Mouse (Mus musculus) intestine, embryonic 15.5 days (tissue): ENCODE results near the gene Gpx4. TPM values are rescaled to one million over a fixed set of nuclear protein-coding genes. Genes with fewer than 3 reads are reported as not detected.
A peak's percentile ranks its signal among the peaks of the same experiment; 100 is the strongest.

Source experiments
- ATAC-seq: fragments of 200-750 bp; cut with Nextera tagmentation; 2 replicates; pipeline ENCODE4 v1.8.0; 2017; ENCODE audit warnings: moderate TSS enrichment, moderate library complexity
- H3K27ac ChIP-seq: fragments of 300-500 bp; sonication (generic); 2 replicates; pipeline ENCODE4 v1.5.1; 2015; ENCODE audit warnings: mild to moderate bottlenecking, inconsistent platforms
- H3K27me3 ChIP-seq: fragments of 300-500 bp; sonication (generic); replicated peaks from 2 replicates; pipeline ENCODE4 v1.6.1; 2015; ENCODE audit warnings: inconsistent platforms
- H3K36me3 ChIP-seq: fragments of 300-500 bp; sonication (generic); 2 replicates; pipeline ENCODE4 v1.6.1; 2015; ENCODE audit warnings: inconsistent platforms
- H3K4me1 ChIP-seq: fragments of 300-500 bp; sonication (generic); replicated peaks from 2 replicates; pipeline ENCODE4 v1.6.1; 2015; ENCODE audit warnings: inconsistent platforms
- H3K4me2 ChIP-seq: fragments of 300-500 bp; sonication (generic); replicated peaks from 2 replicates; pipeline ENCODE4 v1.6.1; 2015; ENCODE audit warnings: mild to moderate bottlenecking, inconsistent platforms
- H3K4me3 ChIP-seq: fragments of 300-500 bp; sonication (generic); replicated peaks from 2 replicates; pipeline ENCODE4 v1.5.1; 2015; ENCODE audit warnings: inconsistent platforms
- H3K9ac ChIP-seq: fragments of 300-500 bp; sonication (generic); 2 replicates; pipeline ENCODE4 v1.6.1; 2015; ENCODE audit warnings: inconsistent platforms
- H3K9me3 ChIP-seq: fragments of 300-500 bp; sonication (generic); 2 replicates; pipeline ENCODE4 v1.6.1; 2016; ENCODE audit warnings: inconsistent platforms
- WGBS: fragments of 180-500 bp; shearing (Covaris S2); methylation state at CpG from one replicate; pipeline ENCODE4 v1.1.7; 2015; 5-methylcytosine and 5-hydroxymethylcytosine counted together
- polyA plus RNA-seq: library from polyadenylated mRNA; unstranded; fragments of >200 nt; fragmentation: Nextera tagmentation; extraction: Ambion mirVana; gene quantifications from 2 replicates; pipeline ENCODE4 v1.2.1, GENCODE M21; 2015

Gpx4 gene
- polyA plus RNA-seq, 1 experiment from 2014 or later, result 712 TPM

DNA sequence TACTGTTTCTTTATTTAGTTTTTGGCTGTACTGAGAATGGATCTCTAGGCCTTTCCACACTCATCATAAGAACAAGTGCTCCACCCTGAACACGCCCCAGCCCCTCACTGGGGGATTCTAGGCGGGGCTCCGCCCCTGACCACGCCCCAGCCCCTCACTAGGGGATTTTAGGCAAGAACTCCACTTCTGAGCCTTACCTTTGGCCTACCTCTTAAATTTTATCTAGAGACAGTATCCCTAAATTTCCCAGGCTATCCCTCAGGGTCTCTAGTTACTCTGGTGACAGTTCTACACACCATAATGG, 22.0 kb upstream of the Gpx4 start:
- Histone ChIP-seq H3K9me3 (no peaks in the 10 kb centered on the region), H3K36me3 (no peaks in the 10 kb centered on the region), H3K27me3 (no peaks in the 10 kb centered on the region), H3K9ac (no peak overlapping the region), H3K4me1 (peaks cover 19% of the 10 kb centered on the region; the same call in 1 of the 2 replicates), H3K4me2 (no peak overlapping the region), H3K27ac (no peak overlapping the region), H3K4me3 (no peak overlapping the region)
- no peak for ATAC-seq
- WGBS, result 45% methylated on average over 4 of the region's 4 CpGs

GRCm38 (mm10) chr10:80025463-80025862, 21.5 kb upstream of the Gpx4 start:
- no peaks in the 10 kb centered on the region for H3K36me3 ChIP-seq
- H3K4me2 ChIP-seq, result no peak overlapping the region
- no peak overlapping the region for H3K4me3 ChIP-seq
- 0 out of 2 replicates have a peak, but pooled peaks have one; percentile 5 for ATAC-seq
- no peak overlapping the region for H3K9ac ChIP-seq
- H3K27ac ChIP-seq, result no peak overlapping the region
- WGBS, result 73% methylated on average over 10 of the region's 10 CpGs
- no peaks in the 10 kb centered on the region for H3K9me3 ChIP-seq
- no peaks in the 10 kb centered on the region for H3K27me3 ChIP-seq
- peaks cover 19% of the 10 kb centered on the region; the same call in 1 of the 2 replicates for H3K4me1 ChIP-seq

GRCm38 (mm10) chr10:80025889-80026288, 21.1 kb upstream of the Gpx4 start:
- ATAC-seq, result peak; percentile 16; the same call in 1 of the 2 replicates
- no peak overlapping the region for H3K4me3 ChIP-seq
- no peak overlapping the region for H3K27ac ChIP-seq
- no peaks in the 10 kb centered on the region for H3K36me3 ChIP-seq
- peaks cover 19% of the 10 kb centered on the region; the same call in 1 of the 2 replicates for H3K4me1 ChIP-seq
- no peaks in the 10 kb centered on the region for H3K27me3 ChIP-seq
- no peak overlapping the region for H3K4me2 ChIP-seq
- no peak overlapping the region for H3K9ac ChIP-seq
- WGBS, result 61% methylated on average over 12 of the region's 12 CpGs
- no peaks in the 10 kb centered on the region for H3K9me3 ChIP-seq

DNA sequence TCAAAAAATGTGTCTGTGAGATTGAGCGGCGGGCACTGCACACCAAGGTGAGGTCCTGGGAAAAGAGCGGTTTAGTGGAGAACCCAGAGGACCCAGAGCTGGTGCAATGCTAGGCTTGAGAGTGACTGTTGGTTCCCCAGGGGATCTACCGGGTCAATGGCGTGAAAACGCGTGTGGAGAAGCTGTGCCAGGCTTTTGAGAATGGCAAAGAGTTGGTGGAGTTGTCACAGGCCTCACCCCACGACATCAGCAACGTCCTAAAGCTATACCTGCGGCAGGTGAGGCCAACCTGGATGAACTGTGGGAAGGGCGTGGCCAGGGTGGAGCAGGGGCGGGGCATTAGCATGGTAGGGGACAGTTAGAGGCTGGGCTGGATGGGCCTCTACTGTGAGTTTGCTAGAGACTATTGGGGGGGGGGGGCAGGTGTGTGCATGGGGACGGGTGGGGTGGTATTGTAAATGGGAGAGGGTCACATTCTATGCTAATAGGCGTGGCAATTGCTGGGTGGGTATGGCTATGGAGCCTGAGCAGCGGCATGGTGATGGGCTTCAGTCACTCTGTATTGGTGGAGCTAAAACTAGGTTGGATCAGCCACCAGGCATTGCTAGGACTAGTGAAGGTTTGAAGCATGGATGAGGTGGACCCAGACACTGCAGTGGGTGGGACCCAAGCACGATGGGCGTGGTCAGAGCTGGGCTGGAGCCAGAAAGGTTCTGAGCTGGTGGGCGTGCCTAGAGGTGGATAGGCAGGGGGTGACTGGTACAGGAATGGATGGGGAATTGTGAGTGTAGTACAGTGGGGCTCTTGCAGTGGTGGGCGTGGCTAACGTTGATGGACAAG, 19.1 kb upstream of the Gpx4 start:
- no peak overlapping the region for H3K9ac ChIP-seq
- H3K36me3 ChIP-seq, result no peaks in the 10 kb centered on the region
- 68% methylated on average over 20 of the region's 20 CpGs for WGBS
- H3K4me3 ChIP-seq, result no peak overlapping the region
- no peak overlapping the region for H3K4me2 ChIP-seq
- no peaks in the 10 kb centered on the region for H3K27me3 ChIP-seq
- H3K9me3 ChIP-seq, result no peaks in the 10 kb centered on the region
- ATAC-seq, result peak; percentile 50
- no peak overlapping the region for H3K27ac ChIP-seq
- H3K4me1 ChIP-seq, result peaks cover 29% of the 10 kb centered on the region

GRCm38 (mm10) chr10:80028521-80028846, 18.5 kb upstream of the Gpx4 start:
- Histone ChIP-seq H3K9ac (no peak overlapping the region), H3K27ac (no peak overlapping the region), H3K27me3 (no peaks in the 10 kb centered on the region), H3K4me1 (peaks cover 34% of the 10 kb centered on the region), H3K4me3 (no peak overlapping the region), H3K9me3 (no peaks in the 10 kb centered on the region), H3K4me2 (no peak overlapping the region), H3K36me3 (no peaks in the 10 kb centered on the region)
- no peak for ATAC-seq
- WGBS, result 93% methylated on average over 13 of the region's 13 CpGs

DNA sequence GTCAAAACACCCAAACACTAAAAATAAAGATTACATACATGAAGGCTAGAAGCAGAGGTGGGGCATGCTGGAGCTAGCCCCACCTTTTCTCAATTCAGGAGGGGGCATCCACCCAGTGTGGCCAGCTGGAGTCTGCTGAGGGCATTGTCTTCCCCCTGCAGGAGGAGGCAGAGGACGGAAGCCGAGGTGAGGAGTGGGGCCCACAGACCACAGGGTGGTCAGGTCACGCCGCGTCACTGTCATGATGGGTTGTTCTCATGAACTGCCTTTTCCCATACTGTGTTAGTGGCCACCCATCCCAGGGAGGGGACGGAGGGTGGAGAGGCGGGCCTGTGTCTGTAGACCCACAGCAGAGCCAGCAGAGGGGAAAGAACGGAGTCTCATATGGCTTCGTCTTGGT, 16.8 kb upstream of the Gpx4 start:
- 0 out of 2 replicates have a peak, but pooled peaks cover under 1% of the 10 kb centered on the region for H3K36me3 ChIP-seq
- no peaks in the 10 kb centered on the region for H3K9me3 ChIP-seq
- H3K27me3 ChIP-seq, result no peaks in the 10 kb centered on the region
- no peak overlapping the region for H3K4me2 ChIP-seq
- WGBS, result 90% methylated on average over 9 of the region's 9 CpGs
- no peak overlapping the region for H3K27ac ChIP-seq
- no peak for ATAC-seq
- H3K9ac ChIP-seq, result no peak overlapping the region
- no peak overlapping the region for H3K4me3 ChIP-seq
- H3K4me1 ChIP-seq, result peaks cover 38% of the 10 kb centered on the region

DNA sequence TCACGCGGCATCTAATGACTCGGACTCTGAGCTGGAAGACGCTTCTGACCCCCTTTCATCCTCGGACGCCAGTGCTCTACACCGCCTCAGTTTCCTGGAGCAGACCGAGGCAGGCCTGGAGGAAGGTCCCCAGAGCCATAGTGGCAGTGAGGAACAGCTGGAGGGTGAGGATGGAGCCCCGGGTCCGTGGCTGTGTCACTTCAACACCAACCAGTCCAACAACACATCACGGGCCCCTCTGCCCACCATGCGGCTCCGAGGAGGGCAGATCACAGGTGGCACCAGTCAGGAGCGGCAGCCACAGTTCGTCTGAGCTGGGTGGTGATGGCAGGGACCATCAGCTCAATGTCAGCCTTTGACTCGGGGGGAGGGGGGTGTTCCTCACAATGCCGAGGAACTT, 16.2 kb upstream of the Gpx4 start:
- Histone ChIP-seq H3K27me3 (no peaks in the 10 kb centered on the region), H3K4me1 (peaks cover 35% of the 10 kb centered on the region), H3K4me2 (no peak overlapping the region), H3K9me3 (no peaks in the 10 kb centered on the region), H3K4me3 (no peak overlapping the region), H3K36me3 (0 out of 2 replicates have a peak, but pooled peaks cover 6% of the 10 kb centered on the region), H3K27ac (no peak overlapping the region), H3K9ac (no peak overlapping the region)
- no peak for ATAC-seq
- WGBS, result 83% methylated on average over 17 of the region's 17 CpGs

DNA sequence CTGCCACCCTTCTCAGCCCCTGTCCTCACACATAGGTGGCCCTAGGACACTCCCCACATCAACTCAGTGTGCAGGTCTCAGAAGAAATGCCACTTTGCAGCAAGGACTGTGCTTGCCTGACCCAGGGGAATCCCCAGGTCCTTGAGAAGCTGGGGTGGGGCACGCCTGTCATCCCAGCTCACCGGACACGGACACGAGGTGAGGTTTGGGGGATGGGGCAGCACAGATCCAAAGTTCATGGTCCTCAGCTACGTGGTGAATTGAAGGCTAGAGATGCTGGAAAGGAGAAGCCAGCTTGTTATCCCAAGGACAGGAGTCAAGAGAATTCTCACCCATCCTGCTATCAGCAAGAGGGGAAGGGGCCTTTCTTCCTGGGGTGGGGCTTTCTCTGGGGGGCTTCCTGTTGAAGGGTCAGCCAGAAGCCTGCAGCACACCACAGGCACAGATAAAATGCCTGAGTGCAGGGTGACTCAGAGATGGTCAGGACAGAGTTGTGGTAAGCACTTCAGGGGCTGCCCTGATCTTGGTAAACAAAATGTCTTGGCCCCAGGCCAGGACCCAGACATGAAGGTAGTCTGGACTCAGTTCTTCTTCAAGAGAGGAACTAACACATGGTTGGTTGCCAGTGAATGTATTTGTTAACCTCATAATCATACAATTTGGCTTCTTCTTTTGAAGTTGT, 14.0 kb upstream of the Gpx4 start:
- peak; percentile 65 for ATAC-seq
- Histone ChIP-seq H3K4me2 (peak overlapping the region; percentile 25), H3K27me3 (no peaks in the 10 kb centered on the region)

DNA sequence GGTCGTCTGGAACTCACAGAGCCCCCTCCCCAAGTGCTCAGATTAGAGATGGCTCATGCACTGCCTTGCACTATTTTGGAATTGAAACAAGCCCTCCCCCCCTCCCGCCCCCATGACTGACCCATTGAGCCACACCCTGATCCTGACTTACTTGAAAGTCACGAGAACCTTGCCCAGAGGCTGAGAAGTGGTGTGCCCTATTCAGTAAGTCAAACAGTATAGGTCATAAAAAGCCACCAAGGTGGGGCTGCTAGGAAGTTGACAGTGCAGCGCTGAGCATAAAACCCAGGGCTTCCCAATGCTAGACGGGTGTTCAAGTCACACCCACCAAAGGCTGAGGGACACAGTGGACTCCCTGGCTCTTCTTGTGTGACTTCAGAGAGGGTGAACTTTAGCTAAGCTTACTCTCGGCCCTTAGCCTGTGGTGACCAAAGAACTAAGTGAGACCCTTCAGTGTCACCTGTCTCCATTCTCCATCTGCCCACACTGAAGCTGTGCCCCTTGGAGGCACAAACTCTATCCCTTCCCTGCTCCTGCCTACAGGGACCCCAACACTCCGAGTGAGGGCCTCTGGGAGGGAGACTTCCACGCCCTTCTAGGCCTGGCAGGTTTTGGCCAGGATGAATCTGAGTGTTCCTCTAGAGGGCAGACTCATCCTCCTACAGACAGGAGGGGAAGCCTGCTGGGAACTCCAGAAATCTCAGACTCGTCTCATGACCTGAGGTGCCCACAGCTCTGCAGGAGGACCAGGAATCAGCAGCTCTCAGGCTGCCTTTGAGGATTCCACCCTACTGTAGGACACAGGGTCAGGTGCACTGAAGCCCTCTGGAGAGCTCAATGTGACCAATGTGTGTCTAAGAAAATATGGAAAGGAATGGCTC, 13.2 kb upstream of the Gpx4 start:
- ATAC-seq, result peak; percentile 86
- Histone ChIP-seq H3K4me2 (peak overlapping the region; percentile 25), H3K4me1 (peaks cover 41% of the 10 kb centered on the region), H3K4me3 (no peak overlapping the region), H3K27ac (peak overlapping the region; percentile 90), H3K9me3 (no peaks in the 10 kb centered on the region), H3K36me3 (peaks cover 28% of the 10 kb centered on the region), H3K27me3 (no peaks in the 10 kb centered on the region), H3K9ac (peak overlapping the region; percentile 24; the same call in 1 of the 2 replicates)
- WGBS, result 22% methylated on average over 9 of the region's 9 CpGs

More for the DNA sequence above, 14.0 kb upstream of the Gpx4 start:
- H3K36me3 ChIP-seq, result peaks cover 27% of the 10 kb centered on the region
- H3K9me3 ChIP-seq, result no peaks in the 10 kb centered on the region
- no peak overlapping the region for H3K4me3 ChIP-seq
- WGBS, result 27% methylated on average over 5 of the region's 5 CpGs
- H3K9ac ChIP-seq, result 0 out of 2 replicates have a peak overlapping the region, but pooled peaks have one; percentile 0
- H3K27ac ChIP-seq, result peak overlapping the region; percentile 90
- peaks cover 36% of the 10 kb centered on the region for H3K4me1 ChIP-seq

GRCm38 (mm10) chr10:80035148-80035547, 11.8 kb upstream of the Gpx4 start:
- no peaks in the 10 kb centered on the region for H3K27me3 ChIP-seq
- H3K4me1 ChIP-seq, result peaks cover 41% of the 10 kb centered on the region
- no peaks in the 10 kb centered on the region for H3K9me3 ChIP-seq
- no peak overlapping the region for H3K9ac ChIP-seq
- WGBS, result 77% methylated on average over 8 of the region's 8 CpGs
- peaks cover 28% of the 10 kb centered on the region for H3K36me3 ChIP-seq
- no peak overlapping the region for H3K4me2 ChIP-seq
- H3K4me3 ChIP-seq, result no peak overlapping the region
- peak overlapping the region; percentile 90 for H3K27ac ChIP-seq
- ATAC-seq, result no peak

- no peak overlapping the region for H3K4me2 ChIP-seq
- H3K9me3 ChIP-seq, result no peaks in the 10 kb centered on the region
- ATAC-seq, result no peak
- H3K36me3 ChIP-seq, result peaks cover 28% of the 10 kb centered on the region
- no peak overlapping the region for H3K9ac ChIP-seq
- H3K4me1 ChIP-seq, result peaks cover 41% of the 10 kb centered on the region
- no peak overlapping the region for H3K4me3 ChIP-seq
- WGBS, result 85% methylated on average over 5 of the region's 5 CpGs
- no peak overlapping the region for H3K27ac ChIP-seq
- H3K27me3 ChIP-seq, result no peaks in the 10 kb centered on the region
Measured at GRCm38 (mm10) chr10:80035686-80036085, 11.3 kb upstream of the Gpx4 start.

GRCm38 (mm10) chr10:80036832-80037231, 10.1 kb upstream of the Gpx4 start:
- no peak overlapping the region for H3K9ac ChIP-seq
- 94% methylated on average over 13 of the region's 13 CpGs for WGBS
- no peaks in the 10 kb centered on the region for H3K27me3 ChIP-seq
- no peaks in the 10 kb centered on the region for H3K9me3 ChIP-seq
- peaks cover 28% of the 10 kb centered on the region for H3K36me3 ChIP-seq
- ATAC-seq, result no peak
- H3K4me2 ChIP-seq, result no peak overlapping the region
- H3K27ac ChIP-seq, result no peak overlapping the region
- no peak overlapping the region for H3K4me3 ChIP-seq
- peaks cover 41% of the 10 kb centered on the region for H3K4me1 ChIP-seq
